Mouse (Mus musculus): ENCODE data around the gene Nutm1.

Nutm1 gene

DNA sequence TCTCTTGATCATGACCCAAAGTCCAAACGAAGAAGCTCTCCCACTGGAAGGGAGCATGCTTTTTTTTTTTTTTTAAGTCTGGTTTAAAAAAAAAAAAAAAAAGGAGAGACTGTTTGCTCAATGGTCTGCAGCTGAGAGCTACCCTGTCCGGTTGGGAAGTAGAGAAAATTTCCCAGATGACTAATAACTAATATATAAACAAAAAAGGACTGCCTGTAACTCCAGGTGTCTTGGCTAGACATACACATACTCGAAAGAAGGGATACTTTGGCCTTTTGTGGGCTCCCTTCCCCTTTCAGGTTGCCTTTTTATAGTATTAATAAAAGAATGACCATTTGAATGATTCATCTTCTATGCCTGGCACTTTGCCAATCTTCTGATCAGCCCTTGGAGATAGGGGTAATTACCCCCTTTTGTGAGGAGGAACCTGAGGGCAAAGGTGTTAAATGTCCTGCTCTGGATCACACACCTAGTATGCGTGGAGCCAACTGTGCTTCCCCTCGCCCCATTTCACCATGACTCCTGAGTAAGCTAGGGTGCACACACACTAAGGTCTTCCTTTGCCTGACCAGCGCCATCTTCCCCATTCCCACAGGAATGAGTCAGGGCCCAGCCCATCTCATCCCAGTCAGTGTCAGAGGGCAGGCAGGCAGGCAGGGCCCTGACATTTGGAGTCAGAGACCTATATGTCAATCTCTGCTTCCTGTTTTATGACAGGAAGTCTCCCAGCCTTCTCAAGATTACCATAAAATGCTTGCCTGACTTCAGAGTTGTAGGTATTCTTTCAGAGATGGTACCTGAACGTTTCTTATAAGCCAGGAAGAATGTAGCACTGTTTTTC is 4.2 kb downstream of the Nutm1 start:
- no peak for DNase-seq

DNA sequence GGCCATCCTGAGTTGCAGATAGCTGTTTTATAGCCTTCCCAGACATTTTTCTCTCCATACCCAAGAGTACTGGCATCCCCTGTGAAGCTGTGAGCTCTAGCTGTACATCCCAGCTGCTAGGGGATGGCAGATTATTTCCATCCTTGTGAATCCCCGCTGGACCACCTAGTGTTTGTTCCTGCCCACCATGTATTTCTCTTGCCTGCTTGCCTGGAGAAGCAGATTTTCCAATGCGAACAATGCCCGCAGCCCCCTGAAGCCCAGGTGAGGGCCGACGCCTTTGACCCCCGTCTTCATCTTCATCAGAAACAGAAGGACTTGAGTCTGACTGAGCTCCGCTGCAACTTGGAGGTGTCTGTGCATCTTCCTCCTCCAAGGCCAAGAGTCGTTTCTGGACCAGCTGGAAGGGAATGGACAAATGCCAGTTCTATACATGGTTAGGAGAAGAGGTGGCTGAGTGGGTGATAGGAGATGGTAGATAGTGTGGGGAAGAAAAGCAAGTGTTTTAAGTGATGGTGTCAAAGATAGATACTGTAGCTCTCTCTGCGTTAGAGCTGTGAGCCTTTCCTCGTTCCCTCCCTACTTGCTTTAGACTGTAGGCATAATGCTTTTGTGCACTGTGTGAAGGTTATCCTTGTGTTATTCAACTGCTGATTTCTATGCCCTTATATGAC is 9.2 kb downstream of the Nutm1 start:
- no peak for DNase-seq

DNA sequence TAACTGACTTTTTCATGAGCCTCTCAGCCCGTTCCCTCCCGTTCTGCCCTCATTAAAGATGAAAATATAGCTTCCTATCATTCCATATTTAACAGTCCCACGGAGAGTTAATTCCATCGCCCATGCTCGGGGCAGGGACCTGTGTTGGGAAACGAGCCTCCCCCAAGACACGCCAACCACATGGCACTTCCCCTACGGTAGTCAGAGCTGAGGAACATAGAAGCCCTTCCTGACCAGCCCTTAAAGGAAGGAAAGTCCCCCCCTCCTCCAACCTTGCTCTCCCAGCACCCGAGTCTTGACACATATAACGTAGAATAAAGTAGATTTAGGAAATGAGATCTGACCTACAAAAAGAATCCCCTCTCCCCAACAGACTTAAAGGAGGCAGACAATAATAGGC is 11.8 kb downstream of the Nutm1 start:
- no peak for DNase-seq

DNA sequence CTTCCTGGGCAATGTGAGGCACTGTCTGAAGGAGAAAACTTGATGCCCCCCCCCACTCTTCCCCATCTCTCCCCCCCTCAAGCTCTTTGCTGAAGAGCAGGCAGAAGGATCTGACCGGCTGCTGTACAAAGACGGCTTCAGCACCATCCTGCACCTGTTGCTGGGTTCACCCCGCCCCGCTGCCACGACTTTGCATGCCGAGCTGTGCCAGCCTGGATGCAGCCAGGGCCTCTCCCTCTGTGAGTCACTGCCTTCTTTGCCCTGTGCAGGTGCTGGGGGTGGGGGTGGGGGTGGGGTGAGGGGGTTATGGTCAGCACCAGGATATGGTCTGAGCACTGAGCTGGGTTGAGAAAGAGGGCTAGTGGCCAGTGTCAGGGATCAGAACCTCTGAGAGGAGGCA is 12.9 kb downstream of the Nutm1 start:
- no peak for DNase-seq

DNA sequence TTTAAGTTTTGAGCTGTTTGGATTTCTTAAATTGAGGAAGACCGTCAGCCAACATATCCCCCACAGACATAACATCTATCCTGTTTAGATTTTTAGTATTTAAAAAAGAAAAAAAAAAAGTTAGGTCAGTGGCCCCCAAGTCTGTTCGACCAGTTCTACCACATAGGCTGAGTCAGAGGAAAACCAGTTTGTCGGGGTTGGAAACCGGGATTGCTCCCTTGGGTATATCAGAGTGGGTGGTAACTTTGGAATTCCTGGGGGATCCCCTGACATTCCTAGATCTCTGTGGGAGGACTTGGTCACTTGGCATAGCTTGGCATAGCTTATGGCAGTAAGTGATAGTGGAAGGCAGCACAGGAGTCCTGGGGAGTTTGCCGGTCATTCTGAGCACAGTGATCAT is 13.8 kb downstream of the Nutm1 start:
- no peak for DNase-seq

DNA sequence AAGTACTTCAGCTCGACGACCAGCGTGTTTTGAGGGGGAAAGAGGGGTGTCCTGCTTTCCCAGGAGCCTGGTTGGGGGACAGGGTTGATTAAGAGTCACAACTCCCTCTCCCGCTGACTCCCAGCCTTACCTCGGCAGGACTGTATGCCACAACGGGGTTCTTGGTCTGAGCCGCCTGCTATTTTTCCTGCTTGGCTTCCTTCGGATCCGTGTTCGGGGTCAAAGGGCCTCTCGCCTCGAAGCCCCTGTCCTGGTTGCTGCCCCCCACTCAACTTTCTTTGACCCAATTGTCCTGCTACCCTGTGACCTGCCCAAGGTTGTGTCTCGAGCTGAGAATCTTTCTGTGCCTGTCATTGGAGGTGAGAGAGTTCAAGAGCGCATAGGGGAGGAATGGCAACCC is 17.3 kb downstream of the Nutm1 start:
- DNase-seq = no peak

DNA sequence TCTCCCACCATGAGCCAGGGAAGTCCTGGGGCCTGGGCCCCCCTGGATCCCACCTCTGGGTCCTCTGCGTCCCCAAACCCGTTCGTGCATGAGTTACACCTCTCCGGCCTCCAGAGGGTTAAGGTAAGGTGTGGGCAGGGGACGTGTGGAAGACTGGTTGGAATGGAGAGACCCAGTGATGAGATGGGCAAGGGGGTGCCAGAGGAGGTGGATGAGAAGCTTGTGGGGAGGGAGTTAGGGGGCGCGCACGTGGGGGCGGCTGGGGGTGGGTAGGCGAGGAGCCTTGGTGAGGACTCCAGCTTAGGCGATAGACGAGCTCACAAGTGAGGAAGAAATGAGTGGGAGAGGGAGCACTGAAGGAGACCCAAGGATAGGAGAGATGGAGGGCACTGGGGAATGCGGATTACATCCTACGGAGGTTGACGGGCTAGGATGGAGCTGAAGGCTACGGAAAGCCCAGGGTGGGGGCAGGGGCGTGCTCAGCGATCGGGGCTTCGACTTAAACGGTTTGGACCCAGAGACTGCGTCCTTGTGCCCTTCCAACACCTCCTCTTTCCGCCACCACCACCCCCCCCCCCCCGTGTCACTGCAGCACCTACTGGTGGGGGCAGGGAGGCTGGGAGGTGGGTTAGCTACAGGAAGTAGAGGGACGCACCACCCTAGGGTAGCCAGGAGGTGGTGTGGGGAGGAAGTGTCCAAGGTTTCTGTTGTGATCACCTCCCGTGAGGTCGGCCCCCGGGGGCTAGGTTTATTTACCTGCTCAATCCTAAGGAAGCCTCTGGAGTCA is 19.0 kb downstream of the Nutm1 start:
- DNase-seq = peak; percentile 18

DNA sequence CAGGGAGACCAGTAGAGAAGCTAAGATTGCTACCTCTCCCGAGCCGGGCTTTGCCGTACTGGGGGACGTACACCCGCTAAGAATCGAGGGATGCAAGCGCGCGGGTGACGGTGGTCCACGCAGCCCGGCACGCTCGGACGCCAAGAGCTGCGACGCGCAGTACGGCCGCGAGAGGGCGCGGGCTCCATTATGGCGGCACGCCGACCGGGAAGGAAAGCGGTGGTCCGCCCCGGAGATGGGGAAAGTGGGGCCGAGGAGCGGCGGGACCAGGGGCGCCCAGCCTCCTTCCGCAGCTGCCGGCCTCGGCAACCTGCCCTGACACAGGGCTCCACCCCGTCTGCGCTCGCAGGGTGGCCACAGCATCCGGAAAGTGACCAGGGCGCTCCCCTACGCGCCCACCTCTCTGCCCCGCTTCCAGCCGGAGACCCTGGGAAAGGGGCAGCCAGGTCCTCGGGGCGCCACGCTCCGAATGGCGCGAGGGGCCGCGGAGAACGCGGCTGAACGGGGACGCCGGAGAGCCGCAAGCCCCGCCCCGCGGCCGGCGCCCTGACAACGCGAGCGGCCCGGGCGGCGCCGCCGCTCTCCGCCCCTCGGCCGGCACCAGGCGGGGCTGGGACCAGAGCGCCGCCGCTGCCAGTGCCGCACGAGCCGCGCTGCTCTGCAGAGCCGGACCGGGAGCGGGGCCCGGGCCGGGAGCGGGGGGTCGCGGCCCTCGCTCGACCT is 19.7 kb downstream of the Nutm1 start, which contains the start of gene Lpcat4:
TSS of gene Lpcat4 (plus strand) at position 257 of the 723 bp plus-strand sequence.
- DNase-seq = peak; percentile 91

DNA sequence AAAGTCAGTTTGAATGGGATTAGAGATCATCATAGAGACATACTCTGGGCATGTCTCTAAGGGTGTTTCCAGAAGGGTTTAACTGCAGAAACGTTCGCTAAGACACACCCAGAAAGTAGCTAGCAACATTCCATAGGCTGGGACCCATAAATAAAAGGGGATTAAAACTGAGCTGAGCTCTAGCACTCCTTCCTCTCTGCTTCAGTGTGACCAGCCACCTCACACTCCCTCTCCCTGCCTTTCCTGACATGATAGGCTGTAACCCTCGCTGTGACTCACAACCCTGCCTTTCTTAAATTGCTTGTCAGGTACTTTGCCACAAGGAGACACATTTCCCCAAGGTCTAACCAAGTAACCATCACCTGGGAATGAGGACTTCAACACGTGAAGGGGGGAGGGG is 21.1 kb downstream of the Nutm1 start:
- no peak for DNase-seq

DNA sequence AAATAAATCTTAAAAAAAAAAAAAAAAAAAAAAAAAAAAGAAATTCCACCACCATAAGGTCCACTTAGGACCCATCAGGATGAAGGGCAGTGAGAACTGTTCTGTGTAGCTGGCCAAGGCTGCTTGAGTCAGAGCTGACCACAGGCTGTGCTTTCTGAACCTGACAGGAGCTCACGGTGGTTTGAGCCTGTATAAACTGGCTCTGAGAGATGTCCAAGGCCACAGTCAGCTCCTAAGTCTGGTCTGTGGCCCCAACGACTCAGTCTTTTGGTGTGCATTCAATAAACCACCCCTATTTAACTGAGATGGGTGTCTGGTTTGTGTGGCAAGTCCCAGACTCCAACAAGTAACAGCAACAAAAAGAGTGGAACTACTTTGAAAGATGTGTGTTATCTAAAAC is 22.5 kb downstream of the Nutm1 start:
- no peak for DNase-seq

DNA sequence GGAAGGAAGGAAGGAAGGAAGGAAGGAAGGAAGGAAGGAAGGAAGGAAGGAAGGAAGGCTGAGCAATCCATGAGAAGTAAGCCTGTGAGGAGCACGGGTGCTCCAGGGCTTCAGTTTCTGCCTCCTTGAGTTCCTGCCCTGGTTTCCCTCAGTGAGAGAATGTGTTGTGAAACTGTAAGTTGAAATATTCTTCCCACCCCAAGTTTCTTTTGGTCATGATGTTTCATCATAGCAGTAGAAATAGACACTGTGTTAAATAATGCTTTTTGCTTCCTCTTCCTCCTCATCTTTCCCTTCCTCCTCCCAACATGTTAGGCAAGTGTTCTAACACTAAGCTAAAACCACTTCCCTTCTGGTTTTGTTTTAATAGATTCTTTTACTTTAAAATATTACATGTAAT is 26.5 kb downstream of the Nutm1 start:
- no peak for DNase-seq

DNA sequence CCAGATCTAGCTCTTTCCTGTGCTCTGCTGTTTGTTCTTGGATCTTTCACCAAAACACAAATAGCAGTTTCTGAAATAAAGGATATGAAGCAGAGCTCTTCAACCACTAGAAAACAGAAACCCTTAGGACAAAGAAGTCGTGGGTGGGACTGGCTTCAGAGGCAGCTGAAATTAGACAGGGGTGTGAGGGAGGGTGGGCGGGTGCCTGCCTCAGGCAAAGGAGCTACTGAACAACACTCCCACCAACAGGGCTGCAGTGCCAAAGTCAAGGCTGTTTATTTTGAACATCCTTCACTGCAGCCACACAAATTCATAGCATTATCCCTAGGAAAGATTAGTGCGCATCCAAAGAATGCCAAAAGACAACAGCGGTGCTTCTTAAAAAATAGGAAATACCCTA is 34.7 kb downstream of the Nutm1 start:
- no peak for DNase-seq

DNA sequence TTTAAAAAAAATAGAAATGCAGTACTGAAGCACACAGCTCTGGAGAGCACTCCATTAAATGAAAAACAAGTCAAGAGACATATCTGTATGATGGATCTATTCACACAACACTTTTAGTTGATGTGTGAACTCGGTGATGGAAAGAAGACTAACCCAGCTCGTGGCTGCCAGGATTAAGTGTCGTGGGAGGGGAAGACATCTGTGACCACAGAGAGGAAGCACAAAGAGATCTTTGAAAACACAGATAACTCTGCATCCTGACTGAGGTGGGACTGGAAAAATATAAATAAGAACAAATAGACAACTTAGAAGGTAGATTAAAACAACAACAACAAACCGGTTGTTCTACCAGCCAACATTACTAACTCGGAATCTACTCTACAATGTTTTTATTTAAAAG is 36.5 kb downstream of the Nutm1 start:
- no peak for DNase-seq

DNA sequence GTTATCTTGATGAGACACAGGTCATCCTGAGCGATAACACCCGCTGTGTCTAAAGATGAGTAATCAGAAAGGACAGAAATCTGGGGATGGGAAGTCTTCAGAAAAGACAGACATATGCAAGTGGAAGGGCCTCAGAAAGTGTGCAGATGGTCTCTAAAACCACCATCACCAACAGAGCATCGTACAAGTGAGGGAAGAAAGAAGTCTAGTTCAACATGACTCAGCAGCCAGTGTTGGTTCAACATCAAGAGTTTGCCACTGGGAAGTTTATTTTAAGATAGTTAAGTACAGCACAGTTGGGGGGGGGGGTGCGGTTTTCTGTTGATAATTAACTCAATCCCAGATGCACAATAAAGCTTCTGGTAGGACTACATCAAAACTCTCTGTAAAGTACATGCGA is 38.2 kb downstream of the Nutm1 start:
- DNase-seq = no peak

DNA sequence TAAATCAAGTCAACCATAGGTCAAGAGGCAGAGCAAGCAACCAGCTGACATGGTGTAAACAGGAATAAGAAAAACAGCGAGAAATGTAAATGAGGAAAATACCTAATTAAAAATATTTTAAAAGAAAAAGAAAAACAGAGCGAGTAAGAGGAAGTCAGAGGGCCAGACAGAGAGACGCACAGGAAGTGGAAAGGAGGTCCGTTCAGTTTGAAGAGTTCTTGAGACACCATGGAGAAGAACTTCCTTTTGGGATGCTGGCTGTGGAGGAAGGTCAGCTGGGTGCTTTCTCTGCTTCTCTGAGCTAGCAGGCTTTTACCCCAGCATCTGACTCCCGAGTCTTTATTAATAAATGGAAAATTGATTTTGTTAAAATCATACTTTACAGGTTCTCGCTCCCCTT is 41.5 kb downstream of the Nutm1 start:
- DNase-seq = no peak

DNA sequence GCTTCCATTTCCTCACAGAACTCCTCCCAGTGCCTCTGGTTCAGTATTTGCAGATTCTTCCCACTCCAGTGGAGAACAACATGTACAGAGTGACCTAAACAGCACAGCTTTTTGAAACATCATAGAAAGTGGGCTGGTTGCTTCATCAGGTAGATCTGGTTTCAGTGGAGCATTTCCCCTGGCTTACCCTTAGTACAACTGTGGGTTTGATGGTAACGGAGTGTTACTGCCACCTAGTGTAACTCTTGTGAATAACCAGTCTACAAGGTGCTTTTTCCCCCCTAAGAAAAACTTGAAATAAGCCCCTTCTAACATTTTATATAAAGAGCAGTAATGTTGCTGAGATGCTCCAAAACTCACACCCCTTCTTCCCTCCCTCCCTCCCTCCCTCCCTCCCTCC is 43.1 kb downstream of the Nutm1 start:
- DNase-seq = peak; percentile 7

DNA sequence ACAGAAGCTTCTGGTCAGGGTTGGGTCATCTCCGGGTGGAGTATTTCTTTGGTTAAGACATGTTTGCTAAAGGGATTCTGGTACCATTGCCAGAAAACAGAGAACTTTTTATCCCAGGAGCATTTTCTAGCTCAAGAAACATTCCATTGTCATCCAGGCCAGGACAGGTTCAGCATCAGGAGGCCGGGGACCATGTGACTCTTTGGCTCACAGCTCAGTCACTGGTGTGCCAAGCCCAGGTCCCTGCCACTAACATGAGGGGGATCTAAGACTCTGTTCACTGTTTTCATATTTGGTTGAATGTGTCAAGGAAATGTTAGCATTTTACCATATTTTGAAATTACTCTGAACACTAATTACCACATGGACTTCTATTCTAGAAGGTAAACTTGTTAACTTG is 48.4 kb downstream of the Nutm1 start:
- no peak for DNase-seq

DNA sequence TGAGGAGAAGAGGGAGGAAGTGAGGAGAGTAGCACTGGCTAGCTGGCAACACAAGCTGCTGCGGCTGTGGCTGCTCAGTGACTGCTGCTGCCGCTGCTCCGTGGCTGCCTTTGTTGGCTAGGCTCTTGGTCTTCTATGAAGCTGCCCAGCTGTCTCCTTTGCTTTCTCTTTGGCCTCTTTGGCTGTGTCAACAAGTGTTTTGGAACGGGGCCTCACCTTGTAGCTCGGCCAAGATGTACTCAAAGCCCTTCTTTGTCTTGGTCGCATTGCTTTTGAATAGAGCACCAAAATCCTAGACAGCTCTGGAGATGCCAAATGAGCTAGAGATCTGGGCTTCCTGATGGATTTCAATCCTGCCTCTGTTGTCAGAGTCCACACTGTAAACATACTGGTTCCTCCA is 48.9 kb downstream of the Nutm1 start:
- peak; percentile 3 for DNase-seq

DNA sequence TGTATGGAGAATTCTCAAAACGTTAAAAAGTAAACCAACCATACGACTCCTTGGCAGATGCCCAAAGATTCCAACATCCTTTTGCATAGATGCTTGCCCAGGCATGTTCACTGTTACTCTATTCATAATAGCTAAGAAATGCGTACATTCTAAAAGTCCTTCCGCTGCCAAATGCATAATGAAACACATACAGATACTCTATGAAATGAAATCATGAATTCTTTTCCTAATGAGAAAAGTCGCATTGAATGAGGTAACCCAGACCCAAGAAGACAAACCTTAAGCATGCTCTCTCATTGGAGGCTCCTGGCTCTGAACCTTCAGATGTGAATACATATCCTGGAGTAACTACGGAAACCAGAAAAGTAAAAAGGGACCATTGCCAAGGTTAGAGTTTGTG is 56.0 kb downstream of the Nutm1 start:
- DNase-seq = peak; percentile 64

All from kidney, postnatal 14 days (tissue).